Mouse (Mus musculus) forebrain, embryonic 10.5 days (tissue): ENCODE results near the gene Urb1. TPM values are rescaled to one million over a fixed set of nuclear protein-coding genes. Genes with fewer than 3 reads are reported as not detected.

Experiments
- DNase-seq: peaks from one replicate; pipeline ENCODE4 v3.0.0-alpha.2; 2017; ENCODE audit warnings: low spot score; ENCODE audit errors: extremely low spot score
- H3K27ac ChIP-seq: fragments of 300-500 bp; sonication (generic); 2 replicates; pipeline ENCODE4 v1.5.1; 2016; ENCODE audit warnings: mild to moderate bottlenecking
- H3K27me3 ChIP-seq: fragments of 300-500 bp; sonication (generic); 2 replicates; pipeline ENCODE4 v1.6.1; 2016; ENCODE audit warnings: mild to moderate bottlenecking; ENCODE audit not compliant: poor library complexity, severe bottlenecking
- H3K36me3 ChIP-seq: fragments of 300-500 bp; sonication (generic); replicated peaks from 2 replicates; pipeline ENCODE4 v1.6.1; 2016; ENCODE audit warnings: mild to moderate bottlenecking, moderate library complexity
- H3K4me1 ChIP-seq: fragments of 300-500 bp; sonication (generic); 2 replicates; pipeline ENCODE4 v1.6.1; 2016
- H3K4me3 ChIP-seq: fragments of 300-500 bp; sonication (generic); 2 replicates; pipeline ENCODE4 v1.5.1; 2016; ENCODE audit warnings: mild to moderate bottlenecking, moderate library complexity
- H3K9me3 ChIP-seq: fragments of 300-500 bp; sonication (generic); 2 replicates; pipeline ENCODE4 v1.6.1; 2016; ENCODE audit warnings: mild to moderate bottlenecking, moderate library complexity
- WGBS: fragments of 180-500 bp; shearing (Covaris S2); methylation state at CpG from one replicate; pipeline ENCODE4 v1.1.7; 2016; 5-methylcytosine and 5-hydroxymethylcytosine counted together
- polyA plus RNA-seq: library from polyadenylated mRNA; unstranded; fragments of >200 nt; fragmentation: Nextera tagmentation; extraction: Ambion mirVana; gene quantifications from 2 replicates; pipeline ENCODE4 v1.2.1, GENCODE M21; 2016

The Urb1 gene
- polyA plus RNA-seq, 1 experiment from 2014 or later: 13.8 TPM

DNA sequence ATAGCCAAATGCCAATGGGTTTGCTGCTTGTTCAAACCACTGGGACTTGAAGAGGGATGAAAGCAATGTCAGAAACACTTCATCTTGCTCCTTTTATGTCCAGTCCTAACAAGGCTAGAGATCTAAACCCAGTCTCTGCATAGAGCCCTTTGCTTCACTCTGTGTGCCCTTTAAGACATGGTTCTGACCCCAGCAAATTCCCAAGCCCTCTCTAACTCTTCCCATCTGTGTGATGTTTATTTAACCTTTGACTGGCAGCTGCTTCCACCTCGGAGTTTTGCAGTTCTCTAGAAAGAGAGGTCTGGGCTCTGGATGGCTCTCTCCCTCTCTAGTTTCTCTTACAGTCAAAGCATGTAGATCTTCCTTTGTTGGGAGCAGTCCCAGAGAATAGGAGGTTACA is 106.6 kb downstream of the Urb1 start:
- no peaks in the 10 kb centered on the region for H3K36me3 ChIP-seq
- 42% methylated on average over 1 of the region's 1 CpGs for WGBS
- no peak for DNase-seq
- peaks cover 11% of the 10 kb centered on the region for H3K4me1 ChIP-seq
- H3K9me3 ChIP-seq: no peaks in the 10 kb centered on the region
- no peaks in the 10 kb centered on the region for H3K27me3 ChIP-seq
- peak overlapping the region; percentile 74; the same call in 1 of the 2 replicates for H3K27ac ChIP-seq
- no peak overlapping the region for H3K4me3 ChIP-seq

DNA sequence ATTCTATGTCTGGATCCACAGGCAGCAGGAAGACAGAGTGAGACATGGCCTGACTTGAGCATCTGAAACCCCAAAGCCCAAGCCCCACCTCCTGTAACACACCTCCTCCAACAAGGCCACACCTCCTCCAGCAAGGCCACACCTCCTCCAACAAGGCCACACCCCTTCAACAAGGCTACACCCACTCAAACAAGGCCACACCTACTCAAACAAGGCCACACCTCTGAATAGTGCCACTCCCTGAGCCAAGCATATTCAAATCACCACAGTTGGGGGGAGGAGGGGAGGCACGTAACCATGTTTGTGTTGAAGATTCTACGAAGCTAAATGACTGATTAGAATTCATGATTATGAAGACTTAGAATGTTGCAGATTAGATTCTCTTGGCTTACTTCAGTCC is 108.7 kb downstream of the Urb1 start:
- 97% methylated on average over 2 of the region's 2 CpGs for WGBS
- Histone ChIP-seq H3K27ac (no peak overlapping the region), H3K4me3 (no peak overlapping the region), H3K4me1 (peaks cover 11% of the 10 kb centered on the region), H3K27me3 (no peaks in the 10 kb centered on the region), H3K36me3 (no peaks in the 10 kb centered on the region), H3K9me3 (no peaks in the 10 kb centered on the region)
- DNase-seq: no peak

Other genes starting within 250 kb of the Urb1 start
- 111 and 113 TPM in 2 replicates for gene Mis18a, start 83.0 kb downstream of the Urb1 start, polyA plus RNA-seq
- 2.4 and 2.6 TPM in 2 replicates for gene Mrap, start 72.2 kb downstream of the Urb1 start, polyA plus RNA-seq
- 0.33 and 0.48 TPM in 2 replicates for gene Eva1c, start 16.3 kb upstream of the Urb1 start, polyA plus RNA-seq
- 61.5 and 67.5 TPM in 2 replicates for gene Cfap298, start 124.7 kb upstream of the Urb1 start, polyA plus RNA-seq
- gene Synj1, start 200.9 kb upstream of the Urb1 start, polyA plus RNA-seq: 12.2 and 12.8 TPM in 2 replicates
- gene Paxbp1, start 234.1 kb upstream of the Urb1 start, polyA plus RNA-seq: 67.0 and 70.8 TPM in 2 replicates